Mouse (Mus musculus) liver, embryonic 13.5 days (tissue): ENCODE measurements around the gene Zzz3. TPM values are rescaled to one million over a fixed set of nuclear protein-coding genes. Genes with fewer than 3 reads are reported as not detected.

ENCODE experiments used
- ATAC-seq: fragments of 200-750 bp; cut with Nextera tagmentation; 2 replicates; pipeline ENCODE4 v1.8.0; 2017; ENCODE audit warnings: low read depth, mild to moderate bottlenecking, moderate number of reproducible peaks, moderate library complexity
- DNase-seq: peaks from one replicate; pipeline ENCODE4 v3.0.0; 2022
- H3K27ac ChIP-seq: fragments of 300-500 bp; sonication (generic); 2 replicates; pipeline ENCODE4 v1.5.1; 2015; ENCODE audit warnings: moderate library complexity, mild to moderate bottlenecking, inconsistent platforms
- H3K27me3 ChIP-seq: fragments of 300-500 bp; sonication (generic); 2 replicates; pipeline ENCODE4 v1.6.1; 2015; ENCODE audit warnings: mild to moderate bottlenecking, inconsistent platforms
- H3K36me3 ChIP-seq: fragments of 300-500 bp; sonication (generic); 2 replicates; pipeline ENCODE4 v1.6.1; 2015; ENCODE audit warnings: mild to moderate bottlenecking, inconsistent platforms
- H3K4me1 ChIP-seq: fragments of 300-500 bp; sonication (generic); replicated peaks from 2 replicates; pipeline ENCODE4 v1.6.1; 2015; ENCODE audit warnings: inconsistent platforms
- H3K4me2 ChIP-seq: fragments of 300-500 bp; sonication (generic); 2 replicates; pipeline ENCODE4 v1.6.1; 2015; ENCODE audit warnings: inconsistent platforms, mild to moderate bottlenecking, moderate library complexity
- H3K4me3 ChIP-seq: fragments of 300-500 bp; sonication (generic); replicated peaks from 2 replicates; pipeline ENCODE4 v1.5.1; 2015; ENCODE audit warnings: mild to moderate bottlenecking, inconsistent platforms
- H3K9ac ChIP-seq: fragments of 300-500 bp; sonication (generic); 2 replicates; pipeline ENCODE4 v1.6.1; 2015; ENCODE audit warnings: mild to moderate bottlenecking, inconsistent platforms
- H3K9me3 ChIP-seq: fragments of 300-500 bp; sonication (generic); replicated peaks from 2 replicates; pipeline ENCODE4 v1.6.1; 2016; ENCODE audit warnings: inconsistent platforms
- WGBS: fragments of 180-500 bp; shearing (Covaris S2); methylation state at CpG from one replicate; pipeline ENCODE4 v1.1.7; 2015; ENCODE audit not compliant: insufficient replicate concordance; 5-methylcytosine and 5-hydroxymethylcytosine counted together
- polyA plus RNA-seq: library from polyadenylated mRNA; unstranded; fragments of >200 nt; fragmentation: Nextera tagmentation; extraction: Ambion mirVana; gene quantifications from 2 replicates; pipeline ENCODE4 v1.2.1, GENCODE M21; 2015

The Zzz3 gene
- polyA plus RNA-seq, 1 experiment from 2014 or later = 16.3 TPM

DNA sequence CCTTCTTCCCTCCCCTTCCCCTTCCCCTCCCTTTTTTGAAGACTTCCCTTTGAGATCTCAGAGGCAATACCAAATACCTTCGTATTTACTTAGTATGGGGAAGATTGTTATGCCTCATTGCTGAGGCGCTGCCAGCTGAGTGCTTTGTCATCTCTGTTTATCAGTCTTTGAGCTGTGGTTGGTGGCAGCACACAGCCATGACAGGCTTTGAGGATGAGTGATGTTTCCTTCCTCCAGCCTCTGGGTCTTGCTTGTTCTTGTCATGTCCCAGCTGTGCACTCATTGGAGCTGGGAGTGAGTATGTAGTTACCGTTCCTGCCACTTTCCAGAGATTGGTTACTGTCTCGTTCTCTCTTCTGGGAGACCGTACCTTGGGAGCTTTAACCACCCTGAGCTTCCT, 39.9 kb upstream of the Zzz3 start:
- H3K4me3 ChIP-seq = 0 out of 2 replicates have a peak overlapping the region, but pooled peaks have one; percentile 8
- peak overlapping the region; percentile 89 for H3K27ac ChIP-seq
- H3K36me3 ChIP-seq = peaks cover 30% of the 10 kb centered on the region
- peak overlapping the region; percentile 41 for H3K4me2 ChIP-seq
- peaks cover 60% of the 10 kb centered on the region for H3K4me1 ChIP-seq
- no peaks in the 10 kb centered on the region for H3K9me3 ChIP-seq
- 23% methylated on average over 5 of the region's 5 CpGs for WGBS
- ATAC-seq (peak; percentile 94), DNase-seq (peak; percentile 65)
- no peaks in the 10 kb centered on the region for H3K27me3 ChIP-seq
- H3K9ac ChIP-seq = peak overlapping the region; percentile 56

DNA sequence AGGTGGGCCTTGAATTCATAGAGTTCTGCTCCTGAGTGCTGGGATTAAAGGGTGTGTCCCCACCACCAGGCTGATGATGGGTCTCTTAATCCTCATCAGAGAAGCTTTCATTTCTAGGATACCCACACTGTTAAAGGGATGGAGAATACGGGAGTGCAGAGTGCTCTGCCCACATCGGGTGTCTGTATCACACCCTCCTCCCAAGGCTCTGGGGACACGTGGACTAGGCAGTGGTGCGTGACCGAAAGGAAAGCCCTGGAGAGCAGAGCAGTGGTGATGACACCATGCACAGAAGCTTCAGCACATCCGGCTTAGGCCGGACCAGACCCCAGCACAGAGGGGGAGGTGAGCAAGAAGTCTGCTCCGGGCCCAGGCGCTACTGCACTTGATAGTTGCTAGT, 38.5 kb upstream of the Zzz3 start:
- no peak for DNase-seq
- ATAC-seq = no peak
- H3K4me3 ChIP-seq = no peak overlapping the region
- no peak overlapping the region for H3K9ac ChIP-seq
- peaks cover 37% of the 10 kb centered on the region for H3K36me3 ChIP-seq
- H3K4me2 ChIP-seq = no peak overlapping the region
- H3K27ac ChIP-seq = no peak overlapping the region
- 82% methylated on average over 9 of the region's 9 CpGs for WGBS
- H3K27me3 ChIP-seq = no peaks in the 10 kb centered on the region
- peaks cover 49% of the 10 kb centered on the region for H3K4me1 ChIP-seq
- H3K9me3 ChIP-seq = no peaks in the 10 kb centered on the region

DNA sequence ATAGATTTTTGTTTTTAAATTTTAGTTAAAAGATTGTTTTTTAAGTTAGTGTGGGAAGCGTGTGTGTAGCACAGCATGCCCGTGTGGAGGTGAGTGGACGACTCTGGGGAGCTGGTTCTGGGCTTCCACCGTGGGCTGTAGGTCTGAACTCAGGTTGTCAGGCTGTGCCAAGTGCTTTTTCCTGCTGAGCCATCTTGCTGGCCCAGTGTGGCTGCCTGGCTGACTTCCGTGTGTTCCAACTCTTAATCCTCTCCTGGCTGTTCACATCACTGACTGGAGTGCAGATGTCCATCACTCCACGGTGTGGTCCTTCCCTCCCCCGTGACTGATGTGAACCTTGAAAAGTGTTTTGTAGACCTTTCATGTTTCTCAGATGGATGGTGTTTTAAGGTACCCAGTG, 36.1 kb upstream of the Zzz3 start:
- WGBS = 80% methylated on average over 7 of the region's 7 CpGs
- Histone ChIP-seq H3K4me2 (no peak overlapping the region), H3K4me1 (peaks cover 27% of the 10 kb centered on the region), H3K36me3 (peaks cover 60% of the 10 kb centered on the region), H3K9me3 (no peaks in the 10 kb centered on the region), H3K4me3 (no peak overlapping the region), H3K9ac (no peak overlapping the region), H3K27ac (no peak overlapping the region), H3K27me3 (no peaks in the 10 kb centered on the region)
- ATAC-seq = no peak
- no peak for DNase-seq

DNA sequence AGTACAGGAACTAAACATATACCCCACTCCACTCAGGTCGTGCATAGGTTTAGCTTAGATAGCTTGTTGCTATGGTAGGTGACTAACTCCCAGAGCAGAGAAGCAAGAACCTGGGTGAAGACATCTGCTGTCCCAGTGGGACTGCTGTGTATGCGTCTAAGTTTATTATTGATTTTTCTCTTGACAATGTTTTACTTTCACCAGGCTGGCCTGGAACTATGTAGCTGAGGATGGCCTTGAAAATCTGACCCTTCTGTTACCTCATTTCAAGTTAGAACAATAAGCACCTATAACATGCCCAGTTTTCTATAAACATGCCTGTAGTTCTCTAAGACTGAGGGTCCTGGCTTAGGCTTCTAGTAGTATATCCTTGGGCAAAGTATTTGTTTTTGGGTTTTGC, 31.1 kb upstream of the Zzz3 start:
- peaks cover 85% of the 10 kb centered on the region for H3K36me3 ChIP-seq
- no peak overlapping the region for H3K9ac ChIP-seq
- H3K27ac ChIP-seq = no peak overlapping the region
- WGBS = 70% methylated on average over 2 of the region's 2 CpGs
- peaks cover 11% of the 10 kb centered on the region for H3K4me1 ChIP-seq
- no peaks in the 10 kb centered on the region for H3K9me3 ChIP-seq
- H3K4me3 ChIP-seq = no peak overlapping the region
- H3K4me2 ChIP-seq = no peak overlapping the region
- H3K27me3 ChIP-seq = no peaks in the 10 kb centered on the region
- no peak for DNase-seq
- ATAC-seq = no peak

DNA sequence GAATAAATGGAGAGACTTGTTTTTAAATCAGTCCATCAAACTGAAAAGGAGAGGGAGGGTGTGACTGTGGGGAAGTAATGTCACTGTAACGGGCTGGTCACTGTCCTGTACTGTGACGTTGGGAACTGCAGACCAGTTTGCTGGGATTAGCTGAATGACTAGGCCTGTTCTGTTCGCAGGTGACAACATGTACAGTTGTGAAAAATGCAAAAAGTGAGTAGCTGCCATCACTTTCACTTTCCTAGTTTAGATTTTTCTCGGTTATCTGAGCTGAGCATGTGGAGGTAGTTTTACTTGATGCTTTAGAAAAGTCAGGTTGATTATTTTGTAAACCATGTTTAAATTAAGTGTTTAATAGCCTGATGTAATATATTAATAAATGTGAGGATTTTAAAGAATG, 19.2 kb upstream of the Zzz3 start:
- Histone ChIP-seq H3K9ac (no peak overlapping the region), H3K4me3 (no peak overlapping the region), H3K36me3 (peaks cover 83% of the 10 kb centered on the region), H3K4me2 (no peak overlapping the region), H3K27me3 (no peaks in the 10 kb centered on the region), H3K4me1 (no peaks in the 10 kb centered on the region), H3K27ac (no peak overlapping the region), H3K9me3 (no peaks in the 10 kb centered on the region)
- DNase-seq (no peak), ATAC-seq (no peak)
- WGBS = 76% methylated on average over 4 of the region's 4 CpGs

DNA sequence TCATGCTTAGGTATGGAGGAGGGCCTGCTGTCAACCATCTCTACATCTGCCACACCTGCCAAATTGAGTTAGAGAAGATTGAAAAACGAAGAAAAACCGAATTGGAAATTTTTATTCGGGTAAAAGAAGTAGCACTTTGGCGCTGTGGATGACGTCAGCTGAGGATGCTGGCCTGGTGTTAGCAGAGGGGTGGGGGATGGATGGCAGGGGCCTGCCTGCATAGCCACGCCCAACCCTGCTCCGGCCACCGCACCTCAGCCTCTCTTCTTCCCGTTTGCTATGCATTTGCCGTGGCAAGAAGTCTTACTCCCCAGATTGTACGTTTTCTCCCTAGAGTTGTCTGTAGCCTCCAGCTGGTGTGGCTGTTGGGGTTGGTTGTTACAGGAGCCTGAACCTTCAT, 11.2 kb upstream of the Zzz3 start:
- Histone ChIP-seq H3K27ac (no peak overlapping the region), H3K4me2 (no peak overlapping the region), H3K4me3 (no peak overlapping the region), H3K4me1 (0 out of 2 replicates have a peak, but pooled peaks cover 2% of the 10 kb centered on the region), H3K9me3 (no peaks in the 10 kb centered on the region), H3K27me3 (no peaks in the 10 kb centered on the region), H3K9ac (no peak overlapping the region), H3K36me3 (peaks cover 75% of the 10 kb centered on the region)
- ATAC-seq (no peak), DNase-seq (no peak)
- WGBS = 73% methylated on average over 11 of the region's 11 CpGs

DNA sequence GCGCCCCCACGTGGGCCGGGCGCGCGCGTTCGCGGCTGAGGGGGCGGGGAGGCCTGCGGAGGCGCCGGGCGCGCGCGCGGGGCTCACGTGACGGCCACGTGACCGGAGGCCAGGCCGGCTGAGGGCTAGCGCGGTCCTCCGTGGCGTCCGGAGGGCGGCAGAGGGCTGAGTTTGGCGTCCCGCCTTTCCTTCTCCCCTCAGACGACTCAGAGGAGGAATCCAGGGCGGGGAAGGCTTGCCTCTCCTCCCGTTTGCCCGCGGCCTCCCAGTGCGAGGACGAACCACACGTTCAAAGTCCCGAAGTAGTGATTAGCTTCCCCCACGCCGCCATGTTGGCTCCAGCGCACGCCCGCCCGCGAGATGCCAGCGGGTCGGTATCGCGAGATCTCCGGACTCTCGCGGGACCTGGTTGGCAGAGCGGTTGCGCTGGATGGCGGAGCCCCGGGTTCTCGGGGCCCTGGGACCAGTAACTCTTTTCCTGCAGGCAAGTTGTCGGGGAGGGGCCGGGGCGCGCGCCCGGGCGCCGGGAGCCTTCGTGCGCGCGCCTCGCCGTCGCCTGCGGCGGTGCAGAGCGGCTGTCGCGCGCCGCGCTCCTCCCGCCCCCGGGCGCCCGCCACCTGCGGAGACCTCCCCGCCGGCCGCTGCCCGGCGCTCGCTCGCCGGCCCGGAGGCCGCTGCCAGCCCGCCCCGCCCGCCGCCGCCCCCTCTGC, 1.2 kb downstream of the Zzz3 start:
- peak overlapping the region; percentile 94 for H3K9ac ChIP-seq
- peaks cover 59% of the 10 kb centered on the region for H3K4me1 ChIP-seq
- 0% methylated on average over 88 of the region's 102 CpGs for WGBS
- ATAC-seq = peak; percentile 78
- H3K9me3 ChIP-seq = no peaks in the 10 kb centered on the region
- peaks cover 21% of the 10 kb centered on the region for H3K36me3 ChIP-seq
- no peaks in the 10 kb centered on the region for H3K27me3 ChIP-seq
- DNase-seq = peak; percentile 96
- peak overlapping the region; percentile 96 for H3K27ac ChIP-seq
- peak overlapping the region; percentile 84 for H3K4me2 ChIP-seq
- H3K4me3 ChIP-seq = peak overlapping the region; percentile 96

DNA sequence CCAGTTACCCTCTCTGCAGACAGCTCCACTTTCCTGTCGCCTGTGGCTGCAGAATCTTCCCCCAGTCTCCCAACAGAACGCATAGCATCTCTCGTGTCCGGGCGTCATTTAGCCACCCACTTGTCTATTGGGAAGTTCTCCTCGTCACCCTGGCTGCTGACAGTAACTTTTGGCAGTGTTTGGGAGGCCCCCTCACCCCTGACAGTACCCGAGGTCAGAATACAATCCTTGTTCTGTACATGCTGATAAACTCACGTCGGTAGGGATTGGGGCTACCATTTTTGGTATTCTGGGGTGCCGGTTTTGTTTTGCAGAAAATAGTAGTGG, 1.7 kb downstream of the Zzz3 start:
- DNase-seq (peak; percentile 29), ATAC-seq (no peak)
- H3K27me3 ChIP-seq = no peaks in the 10 kb centered on the region
- peaks cover 19% of the 10 kb centered on the region for H3K36me3 ChIP-seq
- under 1% methylated on average over 10 of the region's 10 CpGs for WGBS
- peak overlapping the region; percentile 94 for H3K9ac ChIP-seq
- no peaks in the 10 kb centered on the region for H3K9me3 ChIP-seq
- H3K4me1 ChIP-seq = peaks cover 64% of the 10 kb centered on the region
- H3K4me3 ChIP-seq = peak overlapping the region; percentile 96
- peak overlapping the region; percentile 84 for H3K4me2 ChIP-seq
- H3K27ac ChIP-seq = peak overlapping the region; percentile 96

DNA sequence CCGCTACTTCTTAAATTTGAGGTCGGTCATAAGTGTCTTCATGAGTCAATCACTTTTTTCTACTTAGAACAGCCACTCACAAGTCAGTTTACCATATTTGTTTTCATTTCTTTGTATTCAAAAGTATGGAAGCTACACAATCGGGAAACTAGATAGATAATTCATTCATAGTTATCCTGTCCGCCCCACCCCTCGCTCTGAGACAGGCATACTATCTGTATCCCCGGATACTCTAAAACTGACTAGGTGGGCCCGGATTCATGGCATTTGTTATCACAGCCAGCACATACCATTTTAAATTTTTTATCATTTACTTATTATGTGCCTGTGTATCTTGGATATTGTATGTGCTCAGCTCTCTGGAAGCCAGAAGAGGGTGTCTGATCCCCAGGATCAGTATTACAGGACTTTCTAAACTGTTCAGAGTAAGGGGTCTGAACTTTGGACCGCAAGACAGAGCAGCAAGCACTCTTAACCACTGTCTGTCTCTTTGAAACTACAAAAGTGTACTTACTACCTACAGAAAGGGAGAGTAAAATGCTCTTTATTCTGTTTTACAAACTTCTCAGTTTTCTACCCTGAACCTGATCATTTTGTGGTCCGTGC, 2.2 kb downstream of the Zzz3 start:
- Histone ChIP-seq H3K27ac (peak overlapping the region; percentile 96), H3K27me3 (no peaks in the 10 kb centered on the region), H3K4me3 (peak overlapping the region; percentile 96), H3K9me3 (no peaks in the 10 kb centered on the region), H3K4me2 (peak overlapping the region; percentile 84), H3K9ac (peak overlapping the region; percentile 94), H3K36me3 (peaks cover 14% of the 10 kb centered on the region), H3K4me1 (peaks cover 69% of the 10 kb centered on the region)
- peak; percentile 33 for DNase-seq
- WGBS = 23% methylated on average over 9 of the region's 9 CpGs
- ATAC-seq = peak; percentile 15

DNA sequence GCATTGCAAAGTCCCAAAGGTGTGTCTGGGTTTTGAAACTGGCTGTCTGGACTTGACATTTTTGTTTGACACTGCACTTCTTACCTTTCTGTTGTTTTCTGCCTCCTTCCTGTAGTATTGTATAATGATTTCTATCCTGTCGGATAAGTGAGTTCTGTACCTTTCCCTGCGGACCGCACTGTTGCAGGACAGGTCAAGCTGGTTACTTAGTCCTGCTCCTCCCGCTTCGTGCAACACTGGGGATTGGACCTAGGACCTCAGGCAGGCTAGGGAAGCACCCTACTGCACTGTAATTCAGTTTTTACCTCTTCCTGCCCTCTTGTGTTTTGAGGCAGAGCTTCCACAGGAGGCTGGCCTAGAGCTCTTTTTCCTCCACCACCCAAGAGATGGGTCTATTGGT, 5.2 kb downstream of the Zzz3 start:
- no peaks in the 10 kb centered on the region for H3K9me3 ChIP-seq
- H3K4me3 ChIP-seq = no peak overlapping the region
- H3K9ac ChIP-seq = no peak overlapping the region
- WGBS = 83% methylated on average over 5 of the region's 5 CpGs
- no peaks in the 10 kb centered on the region for H3K27me3 ChIP-seq
- H3K27ac ChIP-seq = no peak overlapping the region
- ATAC-seq = no peak
- DNase-seq = no peak
- H3K4me1 ChIP-seq = peaks cover 78% of the 10 kb centered on the region
- H3K4me2 ChIP-seq = no peak overlapping the region
- peaks cover 4% of the 10 kb centered on the region for H3K36me3 ChIP-seq

DNA sequence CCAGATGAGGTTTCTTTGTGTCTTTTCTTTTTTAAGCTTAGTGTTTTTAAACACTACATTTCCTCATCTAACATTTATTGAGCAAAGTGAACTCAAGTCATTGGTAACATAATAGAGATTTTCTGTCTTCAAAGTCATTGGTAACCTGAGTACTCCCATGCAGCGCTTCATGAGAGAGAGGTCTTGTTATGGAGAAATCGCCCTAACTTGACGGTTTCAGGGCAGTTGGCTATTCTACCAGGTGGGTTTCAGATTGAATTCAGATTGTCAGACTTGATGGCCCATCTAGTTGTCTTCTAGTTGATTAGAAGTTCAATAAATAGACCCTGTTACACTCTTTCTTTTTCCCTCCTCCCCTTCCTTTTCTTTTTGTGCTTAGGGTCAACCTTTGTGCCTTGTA, 5.6 kb downstream of the Zzz3 start:
- Histone ChIP-seq H3K9me3 (no peaks in the 10 kb centered on the region), H3K4me3 (no peak overlapping the region), H3K9ac (no peak overlapping the region), H3K36me3 (peaks cover 4% of the 10 kb centered on the region), H3K27ac (no peak overlapping the region), H3K4me2 (no peak overlapping the region), H3K4me1 (peaks cover 83% of the 10 kb centered on the region), H3K27me3 (no peaks in the 10 kb centered on the region)
- DNase-seq (no peak), ATAC-seq (no peak)
- WGBS = 76% methylated on average over 3 of the region's 3 CpGs
